Mouse (Mus musculus) intestine, postnatal 0 days (tissue): Measurements from ENCODE around the gene Nedd9. TPM values are rescaled to one million over a fixed set of nuclear protein-coding genes. Genes with fewer than 3 reads are reported as not detected.

Experiments
- ATAC-seq: fragments of 200-750 bp; cut with Nextera tagmentation; 2 replicates; pipeline ENCODE4 v1.8.0; 2017; ENCODE audit warnings: mild to moderate bottlenecking, moderate TSS enrichment, moderate library complexity
- H3K27ac ChIP-seq: fragments of 300-500 bp; sonication (generic); 2 replicates; pipeline ENCODE4 v1.5.1; 2014; ENCODE audit warnings: mild to moderate bottlenecking, low read depth, low read length, moderate library complexity
- H3K27me3 ChIP-seq: fragments of 300-500 bp; sonication (generic); replicated peaks from 2 replicates; pipeline ENCODE4 v1.6.1; 2014; ENCODE audit warnings: low read length, mixed read lengths; ENCODE audit not compliant: control insufficient read depth, insufficient read depth
- H3K36me3 ChIP-seq: fragments of 300-500 bp; sonication (generic); 2 replicates; pipeline ENCODE4 v1.6.1; 2014; ENCODE audit warnings: mild to moderate bottlenecking, moderate library complexity; ENCODE audit not compliant: control insufficient read depth, insufficient read depth
- H3K4me1 ChIP-seq: fragments of 300-500 bp; sonication (generic); replicated peaks from 2 replicates; pipeline ENCODE4 v1.6.1; 2014; ENCODE audit warnings: antibody characterized with exemption, low read length, mixed read lengths; ENCODE audit not compliant: control insufficient read depth, insufficient read depth
- H3K4me2 ChIP-seq: fragments of 300-500 bp; sonication (generic); replicated peaks from 2 replicates; pipeline ENCODE4 v1.6.1; 2014; ENCODE audit warnings: low read depth, mild to moderate bottlenecking, moderate library complexity
- H3K4me3 ChIP-seq: fragments of 300-500 bp; sonication (generic); 2 replicates; pipeline ENCODE4 v1.5.1; 2014; ENCODE audit warnings: low read depth, low read length
- H3K9ac ChIP-seq: fragments of 300-500 bp; sonication (generic); 2 replicates; pipeline ENCODE4 v1.6.1; 2014; ENCODE audit warnings: mild to moderate bottlenecking, low read depth, low read length
- H3K9me3 ChIP-seq: fragments of 300-500 bp; sonication (generic); 2 replicates; pipeline ENCODE4 v1.6.1; 2016; ENCODE audit warnings: mixed run types; ENCODE audit not compliant: control insufficient read depth
- CTCF ChIP-seq: sonication (generic); IDR thresholded peaks from 2 replicates; pipeline ENCODE4 v1.5.1; 2016; ENCODE audit warnings: low read depth, mild to moderate bottlenecking, control low read depth, antibody characterized with exemption, moderate library complexity
- WGBS: fragments of 180-500 bp; shearing (Covaris S2); extraction: QIAGEN DNeasy Blood & Tissue Kit; methylation state at CpG from one replicate; pipeline ENCODE4 v1.1.7; 2014; 5-methylcytosine and 5-hydroxymethylcytosine counted together
- polyA plus RNA-seq: library from polyadenylated mRNA; unstranded; fragments of >200 nt; fragmentation: Nextera tagmentation; extraction: Ambion mirVana; gene quantifications from 2 replicates; pipeline ENCODE4 v1.2.1, GENCODE M21; 2015

Nedd9 gene
- polyA plus RNA-seq, 1 experiment from 2014 or later, result 17.6 TPM

GRCm38 (mm10) chr13:41445067-41445808, 41.9 kb downstream of the Nedd9 start:
- Histone ChIP-seq H3K4me1 (no peaks in the 10 kb centered on the region), H3K27me3 (no peaks in the 10 kb centered on the region), H3K27ac (no peak overlapping the region), H3K4me3 (no peak overlapping the region), H3K9me3 (no peaks in the 10 kb centered on the region), H3K4me2 (no peak overlapping the region), H3K36me3 (no peaks in the 10 kb centered on the region), H3K9ac (no peak overlapping the region)
- WGBS, result 95% methylated on average over 3 of the region's 3 CpGs
- ATAC-seq, result no peak
- no peak for TF ChIP-seq CTCF

- no peak overlapping the region for H3K4me2 ChIP-seq
- no peak overlapping the region for H3K27ac ChIP-seq
- no peaks in the 10 kb centered on the region for H3K27me3 ChIP-seq
- H3K9ac ChIP-seq, result no peak overlapping the region
- H3K36me3 ChIP-seq, result no peaks in the 10 kb centered on the region
- WGBS, result 53% methylated on average over 6 of the region's 6 CpGs
- no peaks in the 10 kb centered on the region for H3K9me3 ChIP-seq
- no peak for ATAC-seq
- H3K4me1 ChIP-seq, result no peaks in the 10 kb centered on the region
- H3K4me3 ChIP-seq, result no peak overlapping the region
- TF ChIP-seq CTCF, result no peak
Observed at GRCm38 (mm10) chr13:41444230-41444629, 42.9 kb downstream of the Nedd9 start.

- Histone ChIP-seq H3K36me3 (no peaks in the 10 kb centered on the region), H3K4me3 (no peak overlapping the region)
- 92% methylated on average over 4 of the region's 4 CpGs for WGBS
Observed at GRCm38 (mm10) chr13:41442145-41442544, 45.0 kb downstream of the Nedd9 start.

GRCm38 (mm10) chr13:41440205-41440604, 47.0 kb downstream of the Nedd9 start:
- ATAC-seq, result no peak
- Histone ChIP-seq H3K4me1 (no peaks in the 10 kb centered on the region), H3K27me3 (no peaks in the 10 kb centered on the region), H3K4me2 (no peak overlapping the region), H3K9me3 (no peaks in the 10 kb centered on the region), H3K9ac (no peak overlapping the region), H3K27ac (no peak overlapping the region), H3K4me3 (no peak overlapping the region), H3K36me3 (no peaks in the 10 kb centered on the region)
- WGBS, result 79% methylated on average over 1 of the region's 1 CpGs
- TF ChIP-seq CTCF, result no peak

More at GRCm38 (mm10) chr13:41442145-41442544, 45.0 kb downstream of the Nedd9 start:
- H3K27ac ChIP-seq, result no peak overlapping the region
- H3K27me3 ChIP-seq, result no peaks in the 10 kb centered on the region
- no peak for ATAC-seq
- H3K4me2 ChIP-seq, result no peak overlapping the region
- no peak overlapping the region for H3K9ac ChIP-seq
- TF ChIP-seq CTCF, result no peak
- H3K9me3 ChIP-seq, result no peaks in the 10 kb centered on the region
- no peaks in the 10 kb centered on the region for H3K4me1 ChIP-seq

GRCm38 (mm10) chr13:41437390-41437789, 49.8 kb downstream of the Nedd9 start:
- no peaks in the 10 kb centered on the region for H3K36me3 ChIP-seq
- no peak overlapping the region for H3K4me3 ChIP-seq
- H3K9me3 ChIP-seq, result no peaks in the 10 kb centered on the region
- H3K27ac ChIP-seq, result no peak overlapping the region
- H3K4me2 ChIP-seq, result no peak overlapping the region
- 87% methylated on average over 2 of the region's 2 CpGs for WGBS
- no peaks in the 10 kb centered on the region for H3K27me3 ChIP-seq
- no peak for ATAC-seq
- no peak for TF ChIP-seq CTCF
- H3K4me1 ChIP-seq, result no peaks in the 10 kb centered on the region
- no peak overlapping the region for H3K9ac ChIP-seq

- no peak for ATAC-seq
- Histone ChIP-seq H3K4me2 (no peak overlapping the region), H3K27ac (no peak overlapping the region), H3K4me3 (no peak overlapping the region), H3K9me3 (no peaks in the 10 kb centered on the region), H3K36me3 (no peaks in the 10 kb centered on the region), H3K27me3 (no peaks in the 10 kb centered on the region), H3K9ac (no peak overlapping the region), H3K4me1 (no peaks in the 10 kb centered on the region)
- WGBS, result 66% methylated on average over 5 of the region's 5 CpGs
- TF ChIP-seq CTCF, result no peak
Observed at GRCm38 (mm10) chr13:41436731-41437130, 50.4 kb downstream of the Nedd9 start.
